Mouse (Mus musculus): Measurements from ENCODE around the gene Gm20696. TPM values are rescaled to one million over a fixed set of nuclear protein-coding genes. Genes with fewer than 3 reads are reported as not detected.

Gene Gm20696
- polyA plus RNA-seq, 1 experiment from 2014 or later: 5.3 TPM

DNA sequence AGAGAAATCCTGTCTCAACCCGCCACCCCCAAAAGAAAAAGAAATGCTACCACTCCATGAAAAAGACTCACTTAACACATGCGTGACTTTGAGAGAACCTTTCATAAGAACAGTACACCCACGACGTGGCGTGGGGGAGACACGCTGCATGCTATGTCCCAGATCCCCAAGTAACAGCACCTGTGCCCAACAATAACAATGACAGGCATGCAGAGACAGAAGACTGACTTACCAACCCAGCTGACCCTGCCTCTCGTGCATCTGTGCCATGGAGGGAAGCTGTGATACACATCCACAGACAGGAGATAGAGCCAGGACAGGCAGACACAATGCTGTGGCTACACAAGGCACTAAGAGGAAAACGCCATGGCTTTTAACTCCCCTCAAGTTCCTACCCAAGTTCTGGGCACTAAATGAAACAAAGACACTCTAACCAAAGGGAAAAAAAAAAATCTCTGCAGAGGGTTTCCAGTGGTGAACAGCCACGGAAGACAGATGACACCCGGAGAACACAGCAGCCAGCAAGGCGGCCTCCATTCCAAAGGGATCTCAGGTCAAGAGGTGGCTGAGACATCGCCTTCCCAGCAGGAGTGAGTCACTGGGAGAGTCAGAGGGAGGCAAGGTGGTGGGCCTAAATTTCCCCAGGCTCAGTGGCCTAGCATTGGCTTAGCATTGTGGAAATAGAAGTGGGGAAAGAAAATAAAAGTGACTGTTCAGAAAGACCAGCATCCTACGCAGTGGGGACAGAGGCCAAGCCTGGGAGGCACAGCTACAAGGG lies 187.5 kb downstream of the Gm20696 start:
- no peak overlapping the region for H3K4me3 ChIP-seq (ENCODE audit: low read depth, low read length)
- H3K9me3 ChIP-seq (ENCODE audit: control insufficient read depth, low read length): no peaks in the 10 kb centered on the region
- H3K36me3 ChIP-seq (ENCODE audit: control insufficient read depth, insufficient read depth, low read length): no peaks in the 10 kb centered on the region
- no peaks in the 10 kb centered on the region for H3K27me3 ChIP-seq (ENCODE audit: control insufficient read depth, insufficient read depth, low read length)
- no peak overlapping the region for H3K4me2 ChIP-seq (ENCODE audit: low read depth, low read length, severe bottlenecking)
- no peaks in the 10 kb centered on the region for H3K4me1 ChIP-seq (replicated peaks; ENCODE audit: control insufficient read depth, insufficient read depth, low read length)
- no peak for DNase-seq (ENCODE audit: low spot score)
- no peak for ATAC-seq (replicated peaks; ENCODE audit: low FRiP score)
- 89% methylated on average over 13 of the region's 13 CpGs for WGBS
- no peak overlapping the region for H3K9ac ChIP-seq (ENCODE audit: low read length)
- H3K27ac ChIP-seq (ENCODE audit: low read depth, low read length): no peak overlapping the region

DNA sequence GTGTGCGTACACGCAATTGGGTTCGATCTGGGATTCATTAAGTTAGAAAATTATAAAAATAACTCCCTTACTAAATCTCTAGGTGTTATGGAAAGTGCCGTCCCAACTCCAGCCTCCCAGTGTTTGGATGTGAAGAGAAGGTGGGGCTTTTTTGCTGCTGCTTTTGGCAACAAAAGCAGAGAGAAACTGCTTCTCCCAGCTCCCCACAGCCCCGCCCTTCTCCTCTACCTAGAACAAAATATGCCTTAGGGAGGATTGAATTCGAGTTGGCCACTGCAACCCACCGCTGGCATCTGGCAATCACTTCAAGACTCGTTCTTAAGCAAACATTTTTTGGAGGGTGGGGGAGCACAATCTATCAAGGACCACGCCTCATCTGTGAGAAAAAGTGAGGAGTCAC lies 191.6 kb downstream of the Gm20696 start:
- ATAC-seq (replicated peaks; ENCODE audit: low FRiP score): no peak
- WGBS: 85% methylated on average over 9 of the region's 9 CpGs
- Histone ChIP-seq H3K4me1 (replicated peaks; ENCODE audit: control insufficient read depth, insufficient read depth, low read length) (peaks cover 4% of the 10 kb centered on the region; the same call in 1 of the 2 replicates), H3K9ac (ENCODE audit: low read length) (no peak overlapping the region), H3K27ac (ENCODE audit: low read depth, low read length) (no peak overlapping the region), H3K4me2 (ENCODE audit: low read depth, low read length, severe bottlenecking) (no peak overlapping the region), H3K4me3 (ENCODE audit: low read depth, low read length) (no peak overlapping the region), H3K9me3 (ENCODE audit: control insufficient read depth, low read length) (no peaks in the 10 kb centered on the region), H3K27me3 (ENCODE audit: control insufficient read depth, insufficient read depth, low read length) (no peaks in the 10 kb centered on the region), H3K36me3 (ENCODE audit: control insufficient read depth, insufficient read depth, low read length) (no peaks in the 10 kb centered on the region)
- DNase-seq (ENCODE audit: low spot score): no peak

DNA sequence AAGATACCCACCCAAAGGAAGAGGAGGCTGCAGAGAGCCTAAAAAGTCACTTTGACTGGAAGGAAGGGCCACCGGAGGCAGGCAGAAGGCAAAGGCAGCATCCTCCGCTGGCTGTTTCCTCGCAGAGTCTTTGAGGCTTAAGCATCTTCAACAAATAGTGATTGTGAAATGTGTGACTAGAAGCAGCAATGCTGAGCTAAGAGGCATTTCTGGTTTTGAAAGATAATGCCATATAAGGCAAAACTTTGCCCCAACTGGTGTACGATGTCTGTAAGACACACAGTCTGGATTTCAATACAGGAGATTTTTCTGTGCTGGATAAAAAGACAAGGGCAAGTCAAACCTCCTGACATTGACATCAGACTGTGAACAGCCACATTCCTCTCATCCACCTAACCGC lies 195.7 kb downstream of the Gm20696 start:
- no peak overlapping the region for H3K9ac ChIP-seq (ENCODE audit: low read length)
- H3K36me3 ChIP-seq (ENCODE audit: control insufficient read depth, insufficient read depth, low read length): no peaks in the 10 kb centered on the region
- no peaks in the 10 kb centered on the region for H3K27me3 ChIP-seq (ENCODE audit: control insufficient read depth, insufficient read depth, low read length)
- H3K27ac ChIP-seq (ENCODE audit: low read depth, low read length): no peak overlapping the region
- no peaks in the 10 kb centered on the region for H3K9me3 ChIP-seq (ENCODE audit: control insufficient read depth, low read length)
- H3K4me3 ChIP-seq (ENCODE audit: low read depth, low read length): no peak overlapping the region
- ATAC-seq (replicated peaks; ENCODE audit: low FRiP score): no peak
- H3K4me1 ChIP-seq (replicated peaks; ENCODE audit: control insufficient read depth, insufficient read depth, low read length): peaks cover 10% of the 10 kb centered on the region; the same call in 1 of the 2 replicates
- H3K4me2 ChIP-seq (ENCODE audit: low read depth, low read length, severe bottlenecking): no peak overlapping the region
- no peak for DNase-seq (ENCODE audit: low spot score)
- 84% methylated on average over 5 of the region's 5 CpGs for WGBS

DNA sequence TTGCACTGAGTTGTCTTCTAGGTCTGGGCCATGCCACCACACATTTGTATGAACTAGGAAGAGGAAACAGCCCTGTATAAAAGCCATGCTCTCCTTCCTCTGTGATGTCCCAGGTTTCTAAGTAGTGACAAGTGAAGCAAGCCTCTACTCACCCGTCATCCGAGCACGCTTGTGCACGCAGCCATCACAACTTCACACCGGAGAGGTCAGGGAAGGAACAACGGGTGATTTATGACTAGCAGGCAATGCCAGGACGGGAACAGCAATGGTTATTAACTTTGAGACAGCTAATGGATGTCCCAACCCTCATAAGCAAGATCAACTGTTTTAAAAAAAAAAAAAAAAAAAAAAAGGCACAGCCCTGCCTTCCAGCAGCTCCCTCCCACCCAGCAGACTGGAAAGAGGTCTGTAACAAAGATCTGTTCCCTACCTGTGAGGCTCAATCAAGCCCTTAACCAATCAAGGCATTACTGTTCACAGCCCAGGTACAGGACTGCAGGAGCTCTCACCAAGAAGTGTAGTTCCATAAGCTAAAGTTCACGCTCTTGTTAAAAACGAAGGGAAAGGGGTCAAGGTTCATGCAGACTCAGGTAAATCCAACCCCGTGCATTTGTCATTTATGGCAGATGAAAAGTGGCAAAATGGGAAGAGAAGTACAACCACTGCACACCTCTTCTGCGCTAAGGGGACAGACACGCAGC lies 197.3 kb downstream of the Gm20696 start:
- Histone ChIP-seq H3K27ac (ENCODE audit: low read depth, low read length) (no peak overlapping the region), H3K4me2 (ENCODE audit: low read depth, low read length, severe bottlenecking) (no peak overlapping the region), H3K4me1 (replicated peaks; ENCODE audit: control insufficient read depth, insufficient read depth, low read length) (peaks cover 10% of the 10 kb centered on the region; the same call in 1 of the 2 replicates), H3K27me3 (ENCODE audit: control insufficient read depth, insufficient read depth, low read length) (no peaks in the 10 kb centered on the region), H3K9ac (ENCODE audit: low read length) (no peak overlapping the region), H3K9me3 (ENCODE audit: control insufficient read depth, low read length) (no peaks in the 10 kb centered on the region), H3K36me3 (ENCODE audit: control insufficient read depth, insufficient read depth, low read length) (no peaks in the 10 kb centered on the region), H3K4me3 (ENCODE audit: low read depth, low read length) (no peak overlapping the region)
- ATAC-seq (replicated peaks; ENCODE audit: low FRiP score) (no peak), DNase-seq (ENCODE audit: low spot score) (no peak)
- WGBS: 89% methylated on average over 12 of the region's 12 CpGs

DNA sequence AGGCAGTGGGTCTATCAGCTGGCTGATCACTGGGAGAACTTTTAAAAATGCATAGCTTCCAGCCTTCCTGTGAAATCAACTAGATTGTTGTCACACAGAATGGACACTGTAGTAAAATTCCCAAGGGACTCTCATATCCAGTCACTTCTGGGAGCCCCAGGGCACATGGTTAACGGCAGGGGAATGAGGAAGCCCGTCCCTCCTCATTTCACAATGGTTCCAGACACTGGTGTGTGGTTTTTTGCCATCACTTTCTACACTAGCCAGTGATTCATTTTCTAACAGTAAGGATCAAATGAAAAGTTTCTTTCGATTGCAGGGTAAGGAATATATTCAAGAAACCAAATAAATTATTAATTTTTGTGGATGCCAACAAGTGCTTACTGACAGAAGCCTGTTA lies 198.8 kb downstream of the Gm20696 start:
- peaks cover 10% of the 10 kb centered on the region; the same call in 1 of the 2 replicates for H3K4me1 ChIP-seq (replicated peaks; ENCODE audit: control insufficient read depth, insufficient read depth, low read length)
- no peak for DNase-seq (ENCODE audit: low spot score)

DNA sequence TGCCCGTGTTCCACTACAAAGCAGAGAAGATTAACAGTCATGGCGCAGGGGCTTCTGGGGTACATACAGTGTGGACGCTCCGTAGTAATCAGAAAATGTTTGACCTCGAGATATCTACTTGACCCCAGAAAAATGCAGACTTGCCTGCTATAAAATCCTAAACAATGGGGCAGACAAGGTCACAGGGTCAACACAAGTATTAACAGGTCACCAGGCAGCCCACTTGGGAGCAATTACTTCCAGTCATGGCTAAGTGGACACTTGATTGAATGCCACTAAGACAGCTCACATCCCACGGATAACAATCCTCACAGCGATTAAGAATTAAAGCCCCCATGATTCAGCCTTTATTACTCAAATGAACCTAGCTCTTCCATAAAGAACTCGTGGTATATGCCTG lies 199.5 kb downstream of the Gm20696 start:
- H3K4me2 ChIP-seq (ENCODE audit: low read depth, low read length, severe bottlenecking): no peak overlapping the region
- H3K27ac ChIP-seq (ENCODE audit: low read depth, low read length): no peak overlapping the region
- H3K36me3 ChIP-seq (ENCODE audit: control insufficient read depth, insufficient read depth, low read length): no peaks in the 10 kb centered on the region
- no peak for ATAC-seq (replicated peaks; ENCODE audit: low FRiP score)
- H3K9ac ChIP-seq (ENCODE audit: low read length): no peak overlapping the region
- H3K9me3 ChIP-seq (ENCODE audit: control insufficient read depth, low read length): no peaks in the 10 kb centered on the region
- H3K27me3 ChIP-seq (ENCODE audit: control insufficient read depth, insufficient read depth, low read length): no peaks in the 10 kb centered on the region
- WGBS: 23% methylated on average over 8 of the region's 8 CpGs
- DNase-seq (ENCODE audit: low spot score): no peak
- no peak overlapping the region for H3K4me3 ChIP-seq (ENCODE audit: low read depth, low read length)
- peaks cover 10% of the 10 kb centered on the region; the same call in 1 of the 2 replicates for H3K4me1 ChIP-seq (replicated peaks; ENCODE audit: control insufficient read depth, insufficient read depth, low read length)

More for the DNA sequence above, 198.8 kb downstream of the Gm20696 start:
- WGBS: 52% methylated on average over 3 of the region's 3 CpGs
- Histone ChIP-seq H3K9ac (ENCODE audit: low read length) (no peak overlapping the region), H3K27me3 (ENCODE audit: control insufficient read depth, insufficient read depth, low read length) (no peaks in the 10 kb centered on the region), H3K9me3 (ENCODE audit: control insufficient read depth, low read length) (no peaks in the 10 kb centered on the region), H3K36me3 (ENCODE audit: control insufficient read depth, insufficient read depth, low read length) (no peaks in the 10 kb centered on the region), H3K27ac (ENCODE audit: low read depth, low read length) (no peak overlapping the region), H3K4me3 (ENCODE audit: low read depth, low read length) (no peak overlapping the region), H3K4me2 (ENCODE audit: low read depth, low read length, severe bottlenecking) (no peak overlapping the region)
- ATAC-seq (replicated peaks; ENCODE audit: low FRiP score): no peak

DNA sequence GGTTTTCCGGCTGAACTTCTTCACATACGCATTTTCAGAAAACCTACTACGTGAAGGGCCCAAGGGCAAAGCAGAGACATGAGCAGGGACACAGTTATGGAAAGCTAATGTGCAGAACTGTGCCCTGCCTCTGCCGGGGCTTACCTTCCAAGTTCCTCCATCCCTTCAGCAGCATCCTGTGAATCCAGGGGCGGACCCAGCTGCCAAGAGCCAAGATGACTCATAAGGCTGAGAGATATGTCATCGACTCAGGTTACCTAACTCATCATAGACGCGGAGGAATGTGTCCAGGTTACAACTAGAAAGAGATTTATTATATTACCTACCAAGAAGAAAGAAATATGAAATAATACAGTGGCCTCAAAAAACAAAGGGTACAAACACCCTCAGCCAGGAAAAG lies 200.2 kb downstream of the Gm20696 start:
- Histone ChIP-seq H3K27me3 (ENCODE audit: control insufficient read depth, insufficient read depth, low read length) (no peaks in the 10 kb centered on the region), H3K9me3 (ENCODE audit: control insufficient read depth, low read length) (no peaks in the 10 kb centered on the region), H3K4me2 (ENCODE audit: low read depth, low read length, severe bottlenecking) (no peak overlapping the region), H3K4me3 (ENCODE audit: low read depth, low read length) (no peak overlapping the region), H3K9ac (ENCODE audit: low read length) (no peak overlapping the region), H3K4me1 (replicated peaks; ENCODE audit: control insufficient read depth, insufficient read depth, low read length) (peaks cover 10% of the 10 kb centered on the region; the same call in 1 of the 2 replicates), H3K36me3 (ENCODE audit: control insufficient read depth, insufficient read depth, low read length) (no peaks in the 10 kb centered on the region), H3K27ac (ENCODE audit: low read depth, low read length) (no peak overlapping the region)
- 90% methylated on average over 8 of the region's 8 CpGs for WGBS
- DNase-seq (ENCODE audit: low spot score): no peak
- no peak for ATAC-seq (replicated peaks; ENCODE audit: low FRiP score)

DNA sequence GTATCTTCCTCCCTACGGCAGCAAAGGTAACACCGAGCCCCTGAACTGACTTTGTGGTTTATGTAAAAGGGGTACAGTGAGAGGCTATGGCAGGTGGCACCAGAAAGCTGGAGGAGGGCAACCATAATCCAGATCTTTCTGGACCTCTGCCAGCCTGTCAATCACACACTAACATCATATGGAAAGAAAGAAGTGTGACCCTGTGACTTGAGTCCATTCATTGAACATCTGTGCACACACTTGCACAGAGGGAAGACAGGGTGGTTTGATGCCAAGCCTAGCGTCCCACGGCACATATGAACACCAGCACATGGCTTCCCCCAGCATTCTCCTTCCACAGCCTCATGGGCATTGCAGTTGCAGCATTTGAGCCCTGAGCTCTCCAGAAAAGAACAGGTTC lies 202.1 kb downstream of the Gm20696 start:
- no peak for DNase-seq (ENCODE audit: low spot score)
- WGBS: 88% methylated on average over 4 of the region's 4 CpGs
- H3K27me3 ChIP-seq (ENCODE audit: control insufficient read depth, insufficient read depth, low read length): no peaks in the 10 kb centered on the region
- H3K27ac ChIP-seq (ENCODE audit: low read depth, low read length): no peak overlapping the region
- no peaks in the 10 kb centered on the region for H3K9me3 ChIP-seq (ENCODE audit: control insufficient read depth, low read length)
- ATAC-seq (replicated peaks; ENCODE audit: low FRiP score): no peak
- H3K4me3 ChIP-seq (ENCODE audit: low read depth, low read length): no peak overlapping the region
- no peaks in the 10 kb centered on the region for H3K36me3 ChIP-seq (ENCODE audit: control insufficient read depth, insufficient read depth, low read length)
- H3K9ac ChIP-seq (ENCODE audit: low read length): no peak overlapping the region
- H3K4me1 ChIP-seq (replicated peaks; ENCODE audit: control insufficient read depth, insufficient read depth, low read length): 0 out of 2 replicates have a peak, but pooled peaks cover 5% of the 10 kb centered on the region
- no peak overlapping the region for H3K4me2 ChIP-seq (ENCODE audit: low read depth, low read length, severe bottlenecking)

Measured in forebrain, embryonic 11.5 days (tissue).